Mouse (Mus musculus): Measurements from ENCODE around the gene Atf6b. TPM values are rescaled to one million over a fixed set of nuclear protein-coding genes. Genes with fewer than 3 reads are reported as not detected.

Gene Atf6b
- total RNA-seq, 1 experiment = 55.7 TPM

DNA sequence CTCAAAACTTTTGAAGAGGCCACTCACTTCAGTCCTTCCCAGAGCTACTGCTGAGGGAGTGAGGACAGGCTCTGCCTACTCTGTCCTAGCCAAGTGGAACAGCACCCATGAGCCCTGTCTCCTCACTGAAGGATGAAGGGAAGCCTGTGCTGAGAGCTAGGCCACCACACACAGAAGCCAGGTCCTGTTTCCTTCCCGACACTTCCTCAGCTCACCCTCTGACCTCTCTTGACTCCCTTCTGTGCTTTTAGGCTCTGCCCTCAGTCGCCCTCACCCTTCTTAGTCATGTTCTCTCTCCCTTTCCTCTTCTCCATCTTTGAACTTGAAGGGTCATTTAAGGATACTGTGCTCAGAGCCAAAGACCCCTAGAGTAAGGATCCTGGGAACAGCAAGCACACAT lies 10.3 kb downstream of the Atf6b start:
- Histone ChIP-seq H3K4me3 (ENCODE audit: insufficient read depth in 1 of 2, low read depth in 1 of 2, low read length in 2 of 2, poor library complexity in 1 of 2, severe bottlenecking in 1 of 2) (no peak overlapping the region), H3K4me1 (ENCODE audit: control insufficient read depth in 2 of 2, insufficient read depth in 2 of 2, low read length in 2 of 2, poor library complexity in 1 of 2) (peaks cover 0 to 13% of the 10 kb centered on the region in 2 experiments; a peak in 1 of 4 replicates), H3K27ac (ENCODE audit: insufficient read depth, low read depth, low read length, poor library complexity, severe bottlenecking) (no peak overlapping the region), H3K9ac (ENCODE audit: insufficient read depth, low read depth, low read length, poor library complexity, severe bottlenecking) (no peak overlapping the region), H3K36me3 (ENCODE audit: control insufficient read depth, insufficient read depth, low read length, poor library complexity, severe bottlenecking) (peaks cover 24% of the 10 kb centered on the region), H3K9me3 (ENCODE audit: control insufficient read depth, insufficient read depth, low read depth, low read length) (no peaks in the 10 kb centered on the region)
- TF ChIP-seq MAFK (IDR thresholded peaks at IDR 0.05; ENCODE audit: insufficient read depth, low read depth, low read length) = no peak
- no peak for TF ChIP-seq HCFC1 (IDR thresholded peaks at IDR 0.05; ENCODE audit: borderline replicate concordance, insufficient read depth, low read length)
- no peak for TF ChIP-seq ZNF384 (IDR thresholded peaks at IDR 0.05; ENCODE audit: low read depth, low read length)
- no peak for TF ChIP-seq CHD2 (IDR thresholded peaks at IDR 0.05; ENCODE audit: low read depth, low read length)
- TF ChIP-seq ZC3H11A (IDR thresholded peaks at IDR 0.05; ENCODE audit: borderline replicate concordance, low read depth, low read length) = no peak
- in situ Hi-C loops (cut with MboI; ENCODE audit: low sequenced_read_pairs in 2 of 2, unreplicated experiment in 2 of 2) = no loop called here
- no peak for DNase-seq (ENCODE audit: low read depth, low spot score)

DNA sequence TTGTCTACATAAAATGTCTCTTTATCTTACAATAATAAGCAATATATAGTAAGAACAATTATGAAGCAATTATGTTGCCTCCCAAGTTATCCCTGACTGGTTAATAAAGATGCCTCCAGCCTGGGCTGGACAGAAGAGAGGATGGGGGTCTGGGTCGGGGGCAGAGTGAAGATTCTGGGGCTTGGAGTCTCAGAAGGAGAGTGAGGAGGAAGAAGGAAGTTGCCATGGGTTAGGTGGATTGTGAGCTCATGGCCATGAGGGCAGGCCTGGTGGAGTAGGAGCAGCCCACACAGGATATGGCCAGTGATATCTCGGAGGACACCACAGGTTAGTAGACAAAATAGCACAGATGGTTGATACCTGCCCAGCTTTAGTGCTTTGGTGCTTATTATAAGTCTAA lies 11.2 kb downstream of the Atf6b start:
- no peaks in the 10 kb centered on the region for H3K9me3 ChIP-seq (ENCODE audit: control insufficient read depth, insufficient read depth, low read depth, low read length)
- no peak overlapping the region for H3K4me3 ChIP-seq (ENCODE audit: insufficient read depth in 1 of 2, low read depth in 1 of 2, low read length in 2 of 2, poor library complexity in 1 of 2, severe bottlenecking in 1 of 2)
- H3K4me1 ChIP-seq (ENCODE audit: control insufficient read depth in 2 of 2, insufficient read depth in 2 of 2, low read length in 2 of 2, poor library complexity in 1 of 2) = peaks cover 0 to 13% of the 10 kb centered on the region in 2 experiments; a peak in 1 of 4 replicates
- H3K27ac ChIP-seq (ENCODE audit: insufficient read depth, low read depth, low read length, poor library complexity, severe bottlenecking) = no peak overlapping the region
- peaks cover 15% of the 10 kb centered on the region for H3K36me3 ChIP-seq (ENCODE audit: control insufficient read depth, insufficient read depth, low read length, poor library complexity, severe bottlenecking)
- no peak for TF ChIP-seq MAFK (IDR thresholded peaks at IDR 0.05; ENCODE audit: insufficient read depth, low read depth, low read length)
- TF ChIP-seq ZC3H11A (IDR thresholded peaks at IDR 0.05; ENCODE audit: borderline replicate concordance, low read depth, low read length) = no peak
- no peak for TF ChIP-seq HCFC1 (IDR thresholded peaks at IDR 0.05; ENCODE audit: borderline replicate concordance, insufficient read depth, low read length)
- TF ChIP-seq CHD2 (IDR thresholded peaks at IDR 0.05; ENCODE audit: low read depth, low read length) = no peak
- TF ChIP-seq ZNF384 (IDR thresholded peaks at IDR 0.05; ENCODE audit: low read depth, low read length) = no peak
- in situ Hi-C loops (cut with MboI; ENCODE audit: low sequenced_read_pairs in 2 of 2, unreplicated experiment in 2 of 2) = no loop called here
- no peak for DNase-seq (ENCODE audit: low read depth, low spot score)
- H3K9ac ChIP-seq (ENCODE audit: insufficient read depth, low read depth, low read length, poor library complexity, severe bottlenecking) = no peak overlapping the region

DNA sequence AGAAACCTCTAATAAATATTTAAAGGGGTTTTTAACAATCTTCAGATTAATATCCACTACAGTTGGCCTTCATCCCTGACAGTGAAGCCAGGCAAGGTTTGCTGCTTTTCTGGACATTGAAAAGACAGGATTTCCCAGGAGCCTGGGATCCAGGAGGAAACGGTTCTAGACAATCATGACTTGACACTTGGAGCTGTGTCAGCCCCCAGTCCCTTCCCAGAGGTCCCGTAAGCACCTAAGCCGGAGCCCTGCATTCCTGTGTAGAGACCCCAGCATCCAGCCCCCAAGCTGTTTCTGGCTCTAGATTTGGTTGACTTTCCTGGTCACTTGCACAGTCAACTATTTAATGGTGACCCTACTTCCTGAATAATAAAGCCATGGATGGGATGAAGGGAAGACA lies 11.6 kb downstream of the Atf6b start:
- H3K9me3 ChIP-seq (ENCODE audit: control insufficient read depth, insufficient read depth, low read depth, low read length) = no peaks in the 10 kb centered on the region
- H3K9ac ChIP-seq (ENCODE audit: insufficient read depth, low read depth, low read length, poor library complexity, severe bottlenecking) = no peak overlapping the region
- no peak overlapping the region for H3K27ac ChIP-seq (ENCODE audit: insufficient read depth, low read depth, low read length, poor library complexity, severe bottlenecking)
- peaks cover 10% of the 10 kb centered on the region; the same call in 1 of the 2 replicates for H3K36me3 ChIP-seq (ENCODE audit: control insufficient read depth, insufficient read depth, low read length, poor library complexity, severe bottlenecking)
- in situ Hi-C loops (cut with MboI; ENCODE audit: low sequenced_read_pairs in 2 of 2, unreplicated experiment in 2 of 2) = no loop called here
- no peak overlapping the region for H3K4me3 ChIP-seq (ENCODE audit: insufficient read depth in 1 of 2, low read depth in 1 of 2, low read length in 2 of 2, poor library complexity in 1 of 2, severe bottlenecking in 1 of 2)
- DNase-seq (ENCODE audit: low read depth, low spot score) = no peak
- no peak for TF ChIP-seq HCFC1 (IDR thresholded peaks at IDR 0.05; ENCODE audit: borderline replicate concordance, insufficient read depth, low read length)
- no peak for TF ChIP-seq MAFK (IDR thresholded peaks at IDR 0.05; ENCODE audit: insufficient read depth, low read depth, low read length)
- TF ChIP-seq ZNF384 (IDR thresholded peaks at IDR 0.05; ENCODE audit: low read depth, low read length) = no peak
- no peak for TF ChIP-seq ZC3H11A (IDR thresholded peaks at IDR 0.05; ENCODE audit: borderline replicate concordance, low read depth, low read length)
- no peak for TF ChIP-seq CHD2 (IDR thresholded peaks at IDR 0.05; ENCODE audit: low read depth, low read length)
- peaks cover 0 to 13% of the 10 kb centered on the region in 2 experiments; a peak in 1 of 4 replicates for H3K4me1 ChIP-seq (ENCODE audit: control insufficient read depth in 2 of 2, insufficient read depth in 2 of 2, low read length in 2 of 2, poor library complexity in 1 of 2)

DNA sequence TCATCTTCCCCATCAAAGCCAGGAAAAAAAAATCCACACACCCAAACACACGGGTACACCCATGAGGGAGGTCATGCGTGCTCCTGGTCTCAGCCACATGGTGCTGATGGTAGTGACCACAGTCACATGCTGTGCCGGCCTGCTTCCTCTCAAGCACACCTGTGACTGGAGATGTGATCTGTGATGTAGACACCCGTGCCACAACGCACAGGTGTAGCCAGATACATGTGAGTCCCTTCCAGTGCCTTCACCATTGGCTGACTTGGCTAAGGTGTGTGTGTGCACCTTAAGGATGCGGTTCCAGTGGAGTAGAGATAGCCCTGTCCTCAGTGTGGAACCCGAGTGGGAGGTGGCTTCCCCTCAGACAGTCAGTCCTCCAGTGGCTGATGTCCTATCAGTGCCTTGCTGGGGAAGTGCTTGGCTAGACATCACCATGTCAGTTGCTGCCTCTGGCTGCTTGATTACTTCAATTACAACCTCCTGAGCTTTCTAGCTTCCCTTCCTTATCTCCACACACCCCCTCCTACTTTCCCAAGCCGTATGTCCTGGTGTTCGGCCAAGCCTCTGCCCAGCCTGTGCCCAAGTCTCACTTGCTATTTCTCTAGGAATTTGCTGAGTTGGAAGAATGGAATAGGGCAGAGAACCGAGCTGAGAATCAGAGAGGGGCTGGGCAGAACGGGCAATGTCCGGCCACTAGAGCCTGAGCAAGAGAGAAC lies 12.4 kb downstream of the Atf6b start:
- in situ Hi-C loops (cut with MboI; ENCODE audit: low sequenced_read_pairs in 2 of 2, unreplicated experiment in 2 of 2) = no loop called here
- TF ChIP-seq ZC3H11A (IDR thresholded peaks at IDR 0.05; ENCODE audit: borderline replicate concordance, low read depth, low read length) (no peak), HCFC1 (IDR thresholded peaks at IDR 0.05; ENCODE audit: borderline replicate concordance, insufficient read depth, low read length) (no peak), CHD2 (IDR thresholded peaks at IDR 0.05; ENCODE audit: low read depth, low read length) (no peak), MAFK (IDR thresholded peaks at IDR 0.05; ENCODE audit: insufficient read depth, low read depth, low read length) (no peak), ZNF384 (IDR thresholded peaks at IDR 0.05; ENCODE audit: low read depth, low read length) (no peak)
- Histone ChIP-seq H3K36me3 (ENCODE audit: control insufficient read depth, insufficient read depth, low read length, poor library complexity, severe bottlenecking) (peaks cover 6% of the 10 kb centered on the region; the same call in 1 of the 2 replicates), H3K9me3 (ENCODE audit: control insufficient read depth, insufficient read depth, low read depth, low read length) (no peaks in the 10 kb centered on the region), H3K27ac (ENCODE audit: insufficient read depth, low read depth, low read length, poor library complexity, severe bottlenecking) (no peak overlapping the region), H3K4me3 (ENCODE audit: insufficient read depth in 1 of 2, low read depth in 1 of 2, low read length in 2 of 2, poor library complexity in 1 of 2, severe bottlenecking in 1 of 2) (no peak overlapping the region), H3K4me1 (ENCODE audit: control insufficient read depth in 2 of 2, insufficient read depth in 2 of 2, low read length in 2 of 2, poor library complexity in 1 of 2) (peaks cover 0 to 13% of the 10 kb centered on the region in 2 experiments; a peak in 1 of 4 replicates), H3K9ac (ENCODE audit: insufficient read depth, low read depth, low read length, poor library complexity, severe bottlenecking) (no peak overlapping the region)
- DNase-seq (ENCODE audit: low read depth, low spot score) = no peak

Data from ES-E14 (cell line).